Mouse (Mus musculus) heart, embryonic 14.5 days (tissue): ENCODE data around the gene Atp23. TPM values are rescaled to one million over a fixed set of nuclear protein-coding genes. Genes with fewer than 3 reads are reported as not detected.

Experiments
- ATAC-seq: fragments of 200-750 bp; cut with Nextera tagmentation; 2 replicates; pipeline ENCODE4 v1.8.0; 2017; ENCODE audit warnings: low read depth, moderate TSS enrichment; ENCODE audit not compliant: insufficient number of reproducible peaks, insufficient read depth, low FRiP score
- H3K27ac ChIP-seq, 2 experiments: fragments of 200-500 bp in 1 of 2; fragments of 300-500 bp in 1 of 2; sonication (generic) in 1 of 2; replicated peaks in 1 of 2; 2 replicates each; pipeline ENCODE4 v1.5.1; 2012 to 2014; ENCODE audit warnings: low read depth in 2 of 2, low read length in 2 of 2, control low read depth in 1 of 2, mild to moderate bottlenecking in 1 of 2, mixed read lengths in 1 of 2; ENCODE audit not compliant: control insufficient read depth in 1 of 2, insufficient read depth in 1 of 2
- H3K27me3 ChIP-seq: fragments of 300-500 bp; sonication (generic); 2 replicates; pipeline ENCODE4 v1.6.1; 2014; ENCODE audit warnings: mild to moderate bottlenecking, low read length, control low read depth; ENCODE audit not compliant: control insufficient read depth, insufficient read depth
- H3K36me3 ChIP-seq: fragments of 300-500 bp; sonication (generic); 2 replicates; pipeline ENCODE4 v1.6.1; 2014; ENCODE audit warnings: mild to moderate bottlenecking, control low read depth, low read length, mixed read lengths; ENCODE audit not compliant: control insufficient read depth, insufficient read depth
- H3K4me1 ChIP-seq, 2 experiments: fragments of 200-500 bp in 1 of 2; fragments of 300-500 bp in 1 of 2; sonication (generic) in 1 of 2; 2 replicates each; pipeline ENCODE4 v1.6.1; 2012 to 2014; ENCODE audit warnings: low read length in 2 of 2, control low read depth in 1 of 2, mixed read lengths in 1 of 2; ENCODE audit not compliant: control insufficient read depth in 2 of 2, insufficient read depth in 2 of 2
- H3K4me2 ChIP-seq: fragments of 300-500 bp; sonication (generic); 2 replicates; pipeline ENCODE4 v1.6.1; 2014; ENCODE audit warnings: mild to moderate bottlenecking, low read length
- H3K4me3 ChIP-seq, 2 experiments: fragments of 200-500 bp in 1 of 2; fragments of 300-500 bp in 1 of 2; sonication (generic) in 1 of 2; 2 replicates each; pipeline ENCODE4 v1.5.1; 2012 to 2014; ENCODE audit warnings: low read length in 2 of 2, mild to moderate bottlenecking in 2 of 2, control low read depth in 1 of 2, low read depth in 1 of 2, moderate library complexity in 1 of 2; ENCODE audit not compliant: control insufficient read depth in 1 of 2, insufficient read depth in 1 of 2
- H3K9ac ChIP-seq: fragments of 300-500 bp; sonication (generic); 2 replicates; pipeline ENCODE4 v1.6.1; 2014; ENCODE audit warnings: mild to moderate bottlenecking, low read length
- H3K9me3 ChIP-seq: fragments of 300-500 bp; sonication (generic); 2 replicates; pipeline ENCODE4 v1.6.1; 2016; ENCODE audit warnings: low read length, control low read depth; ENCODE audit not compliant: control insufficient read depth
- WGBS: fragments of 180-500 bp; shearing (Covaris S2); extraction: QIAGEN DNeasy Blood & Tissue Kit; methylation state at CpG from one replicate; pipeline ENCODE4 v1.1.7; 2014; 5-methylcytosine and 5-hydroxymethylcytosine counted together
- polyA plus RNA-seq: library from polyadenylated mRNA; unstranded; fragments of >200 nt; fragmentation: Nextera tagmentation; extraction: Ambion mirVana; gene quantifications from 2 replicates; pipeline ENCODE4 v1.2.1, GENCODE M21; 2014

The Atp23 gene
- polyA plus RNA-seq, 1 experiment from 2014 or later: 10.0 TPM

DNA sequence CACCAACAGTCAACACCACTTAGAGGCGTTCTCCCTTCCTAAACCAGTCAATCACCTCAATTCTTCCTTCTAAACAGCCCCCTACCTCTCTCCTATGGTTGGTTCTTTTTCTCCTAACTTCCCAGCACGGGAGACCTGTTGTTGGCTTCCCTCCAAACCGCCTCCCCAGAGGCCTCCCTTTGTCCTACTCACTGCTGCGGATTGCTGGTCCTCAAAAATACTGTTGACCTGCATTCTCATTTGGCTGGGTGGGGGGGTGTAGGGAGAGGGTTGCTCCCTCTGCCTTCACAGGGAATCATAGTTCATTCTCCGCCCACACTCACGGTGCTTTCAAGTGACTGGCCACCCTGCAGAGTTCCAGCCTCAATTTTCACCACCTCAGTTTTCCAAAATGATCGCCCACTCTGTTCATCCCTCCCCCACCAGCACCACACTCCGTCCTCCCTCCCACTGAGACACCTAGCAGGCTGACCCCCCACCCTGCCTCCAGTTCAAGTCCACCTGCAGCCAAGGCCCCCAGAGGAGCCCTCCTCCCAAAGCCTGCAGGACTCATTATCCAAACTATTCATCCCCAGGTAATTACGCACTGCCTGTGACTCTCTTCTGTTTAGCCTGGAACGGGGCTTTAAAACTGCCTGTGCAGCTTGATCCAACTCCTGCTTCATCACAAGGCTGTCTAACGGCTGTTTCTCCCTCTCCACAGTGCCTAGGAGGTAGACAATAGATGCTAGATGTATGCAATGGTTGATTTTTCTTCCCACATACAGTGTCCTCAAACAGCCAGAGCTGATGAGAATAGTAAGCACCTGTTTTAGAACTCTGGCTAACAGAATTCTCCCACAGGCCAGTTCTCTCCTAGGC lies 26.2 kb upstream of the Atp23 start:
- Histone ChIP-seq H3K27ac (peak overlapping the region; percentile 91 to 97), H3K4me3 (peak overlapping the region in 1 of 2 experiments; percentile 58; a peak in 2 of 4 replicates), H3K9me3 (no peaks in the 10 kb centered on the region), H3K27me3 (no peaks in the 10 kb centered on the region), H3K9ac (peak overlapping the region; percentile 91), H3K4me2 (peak overlapping the region; percentile 96), H3K4me1 (peaks cover 43 to 59% of the 10 kb centered on the region in 2 experiments), H3K36me3 (no peaks in the 10 kb centered on the region)
- no peak; the same call in 1 of the 2 replicates for ATAC-seq
- 21% methylated on average over 11 of the region's 11 CpGs for WGBS

DNA sequence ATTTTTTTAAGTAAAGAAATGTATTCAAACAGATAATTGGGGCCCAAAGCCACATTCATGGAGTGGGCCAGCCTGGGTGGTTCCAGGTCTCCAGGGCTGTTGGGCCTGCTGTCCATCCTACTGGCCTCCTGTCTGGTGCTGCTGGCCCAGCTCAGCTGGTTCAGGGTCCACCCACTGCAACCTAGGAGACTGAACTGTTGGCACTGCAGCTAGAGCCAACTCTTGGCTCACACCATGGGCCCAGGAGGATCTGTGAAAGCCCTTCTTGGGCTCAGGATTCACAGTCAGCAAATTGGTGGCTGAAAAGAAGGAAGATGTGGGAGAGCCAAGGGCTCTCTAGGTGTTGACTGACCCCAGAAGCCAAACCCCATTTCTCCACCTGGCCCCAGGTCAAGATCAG lies 24.2 kb upstream of the Atp23 start:
- no peaks in the 10 kb centered on the region for H3K27me3 ChIP-seq
- no peaks in the 10 kb centered on the region for H3K36me3 ChIP-seq
- no peak overlapping the region for H3K27ac ChIP-seq
- no peak overlapping the region for H3K4me3 ChIP-seq
- no peak overlapping the region for H3K4me2 ChIP-seq
- no peak overlapping the region for H3K9ac ChIP-seq
- H3K9me3 ChIP-seq: no peaks in the 10 kb centered on the region
- H3K4me1 ChIP-seq: peaks cover 26 to 43% of the 10 kb centered on the region in 2 experiments
- no peak for ATAC-seq

- Histone ChIP-seq H3K4me3 (no peak overlapping the region), H3K9ac (no peak overlapping the region), H3K9me3 (peaks cover 8% of the 10 kb centered on the region; the same call in 1 of the 2 replicates), H3K4me2 (no peak overlapping the region), H3K27me3 (no peaks in the 10 kb centered on the region), H3K36me3 (no peaks in the 10 kb centered on the region), H3K4me1 (peaks cover 18 to 30% of the 10 kb centered on the region in 2 experiments), H3K27ac (peak overlapping the region in 1 of 2 experiments; percentile 61; a peak in 3 of 4 replicates)
- WGBS: 34% methylated on average over 3 of the region's 3 CpGs
- no peak for ATAC-seq
Observed at GRCm38 (mm10) chr10:126924087-126924486, 22.9 kb upstream of the Atp23 start.

DNA sequence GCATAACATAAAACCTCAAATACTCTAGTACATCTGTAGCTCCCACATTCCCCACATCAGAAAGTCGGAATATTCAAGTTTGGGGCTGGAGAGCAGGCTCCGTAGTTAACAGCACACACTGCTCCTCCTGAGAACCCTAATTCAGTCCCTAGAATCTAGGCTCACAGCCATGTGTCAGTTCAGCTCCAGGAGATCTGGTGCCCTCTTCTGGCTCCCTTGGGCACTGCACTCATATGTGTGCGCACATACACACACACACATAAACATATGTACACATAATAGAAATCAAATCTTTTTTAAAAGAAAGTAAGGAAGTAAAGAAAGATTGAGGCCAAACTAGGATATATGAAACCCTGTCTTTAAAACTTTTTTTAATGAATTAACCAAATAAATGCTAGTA lies 19.1 kb upstream of the Atp23 start:
- Histone ChIP-seq H3K27ac (no peak overlapping the region), H3K4me1 (peaks cover 3 to 7% of the 10 kb centered on the region in 2 experiments; a peak in 3 of 4 replicates), H3K9me3 (peaks cover 8% of the 10 kb centered on the region; the same call in 1 of the 2 replicates), H3K9ac (no peak overlapping the region), H3K36me3 (no peaks in the 10 kb centered on the region), H3K27me3 (no peaks in the 10 kb centered on the region), H3K4me3 (no peak overlapping the region), H3K4me2 (no peak overlapping the region)
- ATAC-seq: no peak
- 93% methylated on average over 3 of the region's 3 CpGs for WGBS

GRCm38 (mm10) chr10:126919067-126919466 lies 17.9 kb upstream of the Atp23 start:
- WGBS: 3% methylated on average over 9 of the region's 9 CpGs
- Histone ChIP-seq H3K4me3 (no peak overlapping the region), H3K27ac (no peak overlapping the region), H3K4me2 (no peak overlapping the region), H3K9me3 (peaks cover 8% of the 10 kb centered on the region; the same call in 1 of the 2 replicates), H3K36me3 (no peaks in the 10 kb centered on the region), H3K27me3 (no peaks in the 10 kb centered on the region), H3K4me1 (peaks cover 0 to 4% of the 10 kb centered on the region in 2 experiments; a peak in 1 of 4 replicates), H3K9ac (no peak overlapping the region)
- peak; percentile 38; the same call in 1 of the 2 replicates for ATAC-seq

GRCm38 (mm10) chr10:126914288-126914687 lies 13.1 kb upstream of the Atp23 start:
- Histone ChIP-seq H3K27ac (no peak overlapping the region), H3K4me2 (no peak overlapping the region), H3K9ac (no peak overlapping the region), H3K36me3 (no peaks in the 10 kb centered on the region), H3K27me3 (no peaks in the 10 kb centered on the region), H3K9me3 (no peaks in the 10 kb centered on the region), H3K4me1 (no peaks in the 10 kb centered on the region), H3K4me3 (no peak overlapping the region)
- ATAC-seq: no peak
- WGBS: 86% methylated on average over 5 of the region's 5 CpGs

DNA sequence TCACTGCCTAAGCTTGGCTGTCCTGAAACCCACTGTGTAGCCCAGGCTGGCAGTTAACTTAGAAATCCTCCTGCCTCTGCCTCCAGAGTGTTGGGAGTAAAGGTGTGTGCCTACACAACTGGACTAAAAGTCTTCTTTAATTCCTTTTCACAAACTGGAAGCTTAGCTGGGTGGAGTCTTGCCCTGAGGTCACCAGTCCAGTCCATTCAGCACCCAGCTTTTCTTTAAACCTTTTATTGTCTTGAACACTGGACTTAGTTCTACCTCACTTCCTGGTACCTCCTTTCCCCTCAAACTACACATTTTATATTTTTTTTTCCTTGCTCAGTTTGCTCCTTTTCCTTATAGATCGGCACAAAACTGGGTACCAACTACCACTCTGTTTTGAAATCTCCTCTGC lies 10.3 kb upstream of the Atp23 start:
- no peak overlapping the region for H3K4me3 ChIP-seq
- 76% methylated on average over 1 of the region's 1 CpGs for WGBS
- no peak overlapping the region for H3K27ac ChIP-seq

More for the DNA sequence above, 10.3 kb upstream of the Atp23 start:
- H3K9me3 ChIP-seq: no peaks in the 10 kb centered on the region
- no peaks in the 10 kb centered on the region for H3K36me3 ChIP-seq
- no peaks in the 10 kb centered on the region for H3K27me3 ChIP-seq
- H3K4me1 ChIP-seq: no peaks in the 10 kb centered on the region
- no peak for ATAC-seq
- H3K4me2 ChIP-seq: no peak overlapping the region
- H3K9ac ChIP-seq: no peak overlapping the region
